9 mouse cellular contexts compared by ENCODE assay signal in genomic region chr12:40680551-40680950, GRCm38 (mm10).
DNase-seq lines count a peak whose midpoint lies in the region; ATAC-seq lines count a peak whose summit lies in the region.
"Had no signal": no experiment of that assay in that cellular context is flagged by ENCODE, and none has a peak within 500 bp of the region (broad histone marks: within the 10 kb centered on the region; RNA-seq: fewer than 3 reads in every experiment).

No protein-coding gene starts in this region.

- H3K27ac ChIP-seq in embryonic facial prominence, embryonic 11.5 days (replicated peaks; ENCODE audit: low read depth, low read length) = no peak overlapping the region
- H3K27ac ChIP-seq: liver, embryonic 15.5 days had no signal

- no peak for ATAC-seq in embryonic facial prominence, embryonic 11.5 days (replicated peaks; ENCODE audit: insufficient number of reproducible peaks, low FRiP score, low TSS enrichment, low read depth)

- H3K9me3 ChIP-seq in embryonic facial prominence, embryonic 11.5 days (replicated peaks; ENCODE audit: control insufficient read depth, low read length) = no peaks in the 10 kb centered on the region
- H3K9me3 ChIP-seq: liver, embryonic 15.5 days had no signal

- no peak overlapping the region for H3K4me2 ChIP-seq in embryonic facial prominence, embryonic 11.5 days (ENCODE audit: low read depth, low read length)
- H3K4me2 ChIP-seq: liver, embryonic 15.5 days had no signal

- H3K36me3 ChIP-seq in embryonic facial prominence, embryonic 11.5 days (replicated peaks; ENCODE audit: control insufficient read depth, insufficient read depth, low read depth, low read length) = no peaks in the 10 kb centered on the region; the same call in 1 of the 2 replicates
- H3K36me3 ChIP-seq: liver, embryonic 15.5 days had no signal

- H3K4me1 ChIP-seq in embryonic facial prominence, embryonic 11.5 days (ENCODE audit: control insufficient read depth, insufficient read depth, low read length) = no peaks in the 10 kb centered on the region
- H3K4me1 ChIP-seq: liver, embryonic 15.5 days had no signal

- no peaks in the 10 kb centered on the region for H3K27me3 ChIP-seq in embryonic facial prominence, embryonic 11.5 days (ENCODE audit: control insufficient read depth, insufficient read depth, low read length)
- H3K27me3 ChIP-seq: liver, embryonic 15.5 days had no signal

- H3K4me3 ChIP-seq in embryonic facial prominence, embryonic 11.5 days (ENCODE audit: low read depth, low read length) = no peak overlapping the region
- H3K4me3 ChIP-seq: liver, embryonic 15.5 days had no signal

- WGBS in embryonic facial prominence, embryonic 11.5 days = 85% methylated on average over 1 of the region's 1 CpGs

- no peak overlapping the region for H3K9ac ChIP-seq in embryonic facial prominence, embryonic 11.5 days (replicated peaks; ENCODE audit: low read length)
- H3K9ac ChIP-seq: liver, embryonic 15.5 days had no signal

- peak; percentile 36 for DNase-seq in layer of hippocampus, adult 11-12 months (ENCODE audit: low spot score)
- DNase-seq in layer of hippocampus, postnatal 36 days = no peak
- peak; percentile 73 for DNase-seq in CD4-positive, CD25-positive, alpha-beta regulatory T cell, adult 2 months (ENCODE audit: low read depth, low spot score)
- peak; percentile 63 for DNase-seq in R1 (ENCODE audit: low read depth, low spot score)
- peak; percentile 59 for DNase-seq in embryonic facial prominence, embryonic 11.5 days (ENCODE audit: low spot score)
- peak; percentile 18 to 35 for DNase-seq in layer of hippocampus, postnatal 10 days (ENCODE audit: low spot score in 2 of 2)
- peak; percentile 5 for DNase-seq in retina, postnatal 7 days (ENCODE audit: low read depth, low spot score)
- no peak for DNase-seq in ovary, postnatal 14 days (ENCODE audit: low spot score)

Comparison
In these comparisons a context has a peak if more than half of its experiments do, and no peak if none do; other contexts are left out.
1. DNase-seq: peak in layer of hippocampus, adult 11-12 months (single experiment), CD4-positive, CD25-positive, alpha-beta regulatory T cell, adult 2 months (single experiment), R1 (single experiment), embryonic facial prominence, embryonic 11.5 days (single experiment), layer of hippocampus, postnatal 10 days (2 of 2) and retina, postnatal 7 days (single experiment); none in layer of hippocampus, postnatal 36 days (0 of 2) and ovary, postnatal 14 days (single experiment).